Mouse (Mus musculus) MEL-GATA-1-ER (cell line): ENCODE measurements around the gene F11r.

ENCODE experiments used
- DNase-seq: peaks from one replicate; pipeline ENCODE4 v3.0.0-alpha.2; 2012; ENCODE audit warnings: low read depth; ENCODE audit errors: extremely low read depth

F11r gene

GRCm38 (mm10) chr1:171438014-171438670 is 807 bp downstream of the F11r start:
- no peak for DNase-seq

- no peak for DNase-seq
Observed at GRCm38 (mm10) chr1:171439072-171439471, 1.7 kb downstream of the F11r start.

GRCm38 (mm10) chr1:171440025-171440725 is 2.8 kb downstream of the F11r start:
- peak; percentile 76 for DNase-seq

GRCm38 (mm10) chr1:171441466-171442412 is 4.4 kb downstream of the F11r start:
- peak; percentile 79 for DNase-seq

GRCm38 (mm10) chr1:171442413-171442760 is 5.1 kb downstream of the F11r start:
- DNase-seq = no peak

GRCm38 (mm10) chr1:171445050-171445449 is 7.7 kb downstream of the F11r start:
- no peak for DNase-seq

- no peak for DNase-seq
Observed at GRCm38 (mm10) chr1:171446854-171447253, 9.5 kb downstream of the F11r start.

GRCm38 (mm10) chr1:171447692-171448091 is 10.4 kb downstream of the F11r start:
- DNase-seq = no peak

GRCm38 (mm10) chr1:171450062-171450461 is 12.7 kb downstream of the F11r start:
- DNase-seq = no peak

- no peak for DNase-seq
Observed at GRCm38 (mm10) chr1:171451001-171451400, 13.7 kb downstream of the F11r start.

GRCm38 (mm10) chr1:171452522-171452921 is 15.2 kb downstream of the F11r start:
- no peak for DNase-seq

GRCm38 (mm10) chr1:171452923-171453322 is 15.6 kb downstream of the F11r start:
- no peak for DNase-seq

- DNase-seq = no peak
Observed at GRCm38 (mm10) chr1:171454926-171455325, 17.6 kb downstream of the F11r start.

- no peak for DNase-seq
Observed at GRCm38 (mm10) chr1:171457568-171457967, 20.2 kb downstream of the F11r start.

- no peak for DNase-seq
Observed at GRCm38 (mm10) chr1:171459791-171460190, 22.5 kb downstream of the F11r start.

- DNase-seq = no peak
Observed at GRCm38 (mm10) chr1:171460551-171461503, 23.5 kb downstream of the F11r start.

GRCm38 (mm10) chr1:171463133-171463532 is 25.8 kb downstream of the F11r start:
- no peak for DNase-seq

- no peak for DNase-seq
Observed at GRCm38 (mm10) chr1:171465749-171466412, 28.5 kb downstream of the F11r start.

- DNase-seq = no peak
Observed at GRCm38 (mm10) chr1:171466565-171466964, 29.2 kb downstream of the F11r start.

- DNase-seq = no peak
Observed at GRCm38 (mm10) chr1:171469678-171470077, 32.3 kb downstream of the F11r start.
